Mouse (Mus musculus): ENCODE measurements around the gene Dnaic2. TPM values are rescaled to one million over a fixed set of nuclear protein-coding genes. Genes with fewer than 3 reads are reported as not detected.
A peak's percentile ranks its signal among the peaks of the same experiment; 100 is the strongest.

The Dnaic2 gene
- polyA plus RNA-seq, 1 experiment from 2014 or later, result 3.1 TPM

GRCm38 (mm10) chr11:114793868-114794545 is 66.8 kb downstream of the Dnaic2 start:
- no peak overlapping the region for H3K4me3 ChIP-seq
- peak overlapping the region; percentile 92 for H3K27ac ChIP-seq (replicated peaks)
- no peak for ATAC-seq (ENCODE audit: low FRiP score, low read depth)
- H3K4me2 ChIP-seq, result peak overlapping the region; percentile 70
- no peak overlapping the region for H3K9ac ChIP-seq
- H3K36me3 ChIP-seq, result no peaks in the 10 kb centered on the region
- no peaks in the 10 kb centered on the region for H3K9me3 ChIP-seq
- H3K27me3 ChIP-seq, result no peaks in the 10 kb centered on the region
- H3K4me1 ChIP-seq (replicated peaks), result peaks cover 60% of the 10 kb centered on the region
- WGBS, result 37% methylated on average over 19 of the region's 19 CpGs

- peak overlapping the region; percentile 35 for H3K4me3 ChIP-seq
- H3K36me3 ChIP-seq, result no peaks in the 10 kb centered on the region
- H3K9ac ChIP-seq, result peak overlapping the region; percentile 30; the same call in 1 of the 2 replicates
- H3K9me3 ChIP-seq, result no peaks in the 10 kb centered on the region
- no peaks in the 10 kb centered on the region for H3K27me3 ChIP-seq
- 22% methylated on average over 4 of the region's 4 CpGs for WGBS
- 0 out of 2 replicates have a peak, but pooled peaks have one; percentile 2 for ATAC-seq (ENCODE audit: low FRiP score, low read depth)
- peak overlapping the region; percentile 92 for H3K27ac ChIP-seq (replicated peaks)
- peak overlapping the region; percentile 70 for H3K4me2 ChIP-seq
- peaks cover 56% of the 10 kb centered on the region for H3K4me1 ChIP-seq (replicated peaks)
Measured at GRCm38 (mm10) chr11:114794691-114795090, 67.5 kb downstream of the Dnaic2 start.

- H3K9me3 ChIP-seq, result no peaks in the 10 kb centered on the region
- WGBS, result 0% methylated on average over 6 of the region's 7 CpGs
- peaks cover 56% of the 10 kb centered on the region for H3K4me1 ChIP-seq (replicated peaks)
- H3K4me2 ChIP-seq, result peak overlapping the region; percentile 70
- peak overlapping the region; percentile 35 for H3K4me3 ChIP-seq
- ATAC-seq (ENCODE audit: low FRiP score, low read depth), result peak; percentile 82
- H3K27me3 ChIP-seq, result no peaks in the 10 kb centered on the region
- no peaks in the 10 kb centered on the region for H3K36me3 ChIP-seq
- peak overlapping the region; percentile 30 for H3K9ac ChIP-seq
- H3K27ac ChIP-seq (replicated peaks), result peak overlapping the region; percentile 92
Measured at GRCm38 (mm10) chr11:114795231-114795746, 68.1 kb downstream of the Dnaic2 start.

- WGBS, result 4% methylated on average over 4 of the region's 4 CpGs
- no peaks in the 10 kb centered on the region for H3K9me3 ChIP-seq
- peak within 1 kb of the TSS; percentile 92 for H3K27ac ChIP-seq (replicated peaks)
- H3K4me3 ChIP-seq, result peak within 1 kb of the TSS; percentile 35
- H3K27me3 ChIP-seq, result no peaks in the 10 kb centered on the region
- peaks cover 53% of the 10 kb centered on the region for H3K4me1 ChIP-seq (replicated peaks)
- no peaks in the 10 kb centered on the region for H3K36me3 ChIP-seq
- peak; percentile 81 for ATAC-seq (ENCODE audit: low FRiP score, low read depth)
- peak within 1 kb of the TSS; percentile 30 for H3K9ac ChIP-seq
- H3K4me2 ChIP-seq, result peak within 1 kb of the TSS; percentile 70
Measured at GRCm38 (mm10) chr11:114795848-114796322, 68.7 kb downstream of the Dnaic2 start, which contains the start of gene Btbd17. Btbd17 (minus strand) TSS chr11:114795945.

- Histone ChIP-seq H3K4me2 (no peak overlapping the region), H3K9me3 (no peaks in the 10 kb centered on the region), H3K9ac (no peak overlapping the region), H3K4me3 (no peak overlapping the region), H3K36me3 (no peaks in the 10 kb centered on the region), H3K27ac (replicated peaks) (0 out of 2 replicates have a peak overlapping the region, but pooled peaks have one; percentile 28), H3K27me3 (no peaks in the 10 kb centered on the region), H3K4me1 (replicated peaks) (peaks cover 40% of the 10 kb centered on the region)
- 80% methylated on average over 7 of the region's 7 CpGs for WGBS
- ATAC-seq (ENCODE audit: low FRiP score, low read depth), result no peak
Measured at GRCm38 (mm10) chr11:114797176-114797575, 70.0 kb downstream of the Dnaic2 start.

GRCm38 (mm10) chr11:114797981-114798380 is 70.8 kb downstream of the Dnaic2 start:
- no peaks in the 10 kb centered on the region for H3K36me3 ChIP-seq
- no peak overlapping the region for H3K4me2 ChIP-seq
- no peak overlapping the region for H3K4me3 ChIP-seq
- no peaks in the 10 kb centered on the region for H3K9me3 ChIP-seq
- no peaks in the 10 kb centered on the region for H3K27me3 ChIP-seq
- peaks cover 32% of the 10 kb centered on the region for H3K4me1 ChIP-seq (replicated peaks)
- no peak overlapping the region for H3K27ac ChIP-seq (replicated peaks)
- no peak overlapping the region for H3K9ac ChIP-seq
- WGBS, result 86% methylated on average over 3 of the region's 3 CpGs
- no peak for ATAC-seq (ENCODE audit: low FRiP score, low read depth)

GRCm38 (mm10) chr11:114798624-114799023 is 71.4 kb downstream of the Dnaic2 start, which contains the start of gene Gpr142:
Gpr142 (plus strand) TSS chr11:114798924.
- Histone ChIP-seq H3K9me3 (no peaks in the 10 kb centered on the region), H3K4me2 (no peak within 1 kb of the TSS), H3K4me3 (no peak within 1 kb of the TSS), H3K27ac (replicated peaks) (no peak within 1 kb of the TSS), H3K9ac (no peak within 1 kb of the TSS), H3K4me1 (replicated peaks) (peaks cover 26% of the 10 kb centered on the region), H3K36me3 (no peaks in the 10 kb centered on the region), H3K27me3 (no peaks in the 10 kb centered on the region)
- 100% methylated on average over 3 of the region's 3 CpGs for WGBS
- ATAC-seq (ENCODE audit: low FRiP score, low read depth), result no peak

- no peak for ATAC-seq (ENCODE audit: low FRiP score, low read depth)
Measured at GRCm38 (mm10) chr11:114801906-114802305, 74.7 kb downstream of the Dnaic2 start.

GRCm38 (mm10) chr11:114802540-114803267 is 75.5 kb downstream of the Dnaic2 start:
- 59% methylated on average over 15 of the region's 15 CpGs for WGBS
- no peak overlapping the region for H3K9ac ChIP-seq
- no peaks in the 10 kb centered on the region for H3K9me3 ChIP-seq
- no peak overlapping the region for H3K27ac ChIP-seq (replicated peaks)
- no peaks in the 10 kb centered on the region for H3K36me3 ChIP-seq
- H3K4me1 ChIP-seq (replicated peaks), result peaks cover 11% of the 10 kb centered on the region; the same call in 1 of the 2 replicates
- no peak for ATAC-seq (ENCODE audit: low FRiP score, low read depth)
- no peaks in the 10 kb centered on the region for H3K27me3 ChIP-seq
- H3K4me2 ChIP-seq, result no peak overlapping the region
- no peak overlapping the region for H3K4me3 ChIP-seq

More at GRCm38 (mm10) chr11:114801906-114802305, 74.7 kb downstream of the Dnaic2 start:
- no peaks in the 10 kb centered on the region for H3K36me3 ChIP-seq
- H3K4me3 ChIP-seq, result no peak overlapping the region
- H3K27me3 ChIP-seq, result no peaks in the 10 kb centered on the region
- no peak overlapping the region for H3K4me2 ChIP-seq
- H3K27ac ChIP-seq (replicated peaks), result no peak overlapping the region
- H3K9me3 ChIP-seq, result no peaks in the 10 kb centered on the region
- H3K4me1 ChIP-seq (replicated peaks), result 0 out of 2 replicates have a peak, but pooled peaks cover 4% of the 10 kb centered on the region
- WGBS, result 93% methylated on average over 1 of the region's 1 CpGs
- no peak overlapping the region for H3K9ac ChIP-seq

- H3K9me3 ChIP-seq, result no peaks in the 10 kb centered on the region
- H3K27me3 ChIP-seq, result no peaks in the 10 kb centered on the region
- no peak overlapping the region for H3K9ac ChIP-seq
- H3K4me2 ChIP-seq, result no peak overlapping the region
- H3K36me3 ChIP-seq, result no peaks in the 10 kb centered on the region
- no peak overlapping the region for H3K27ac ChIP-seq (replicated peaks)
- peaks cover 11% of the 10 kb centered on the region; the same call in 1 of the 2 replicates for H3K4me1 ChIP-seq (replicated peaks)
- 15% methylated on average over 8 of the region's 8 CpGs for WGBS
- no peak overlapping the region for H3K4me3 ChIP-seq
- ATAC-seq (ENCODE audit: low FRiP score, low read depth), result peak; percentile 12; the same call in 1 of the 2 replicates
Measured at GRCm38 (mm10) chr11:114803990-114804389, 76.8 kb downstream of the Dnaic2 start.

- H3K9me3 ChIP-seq, result no peaks in the 10 kb centered on the region
- H3K27ac ChIP-seq (replicated peaks), result no peak overlapping the region
- H3K9ac ChIP-seq, result no peak overlapping the region
- no peak for ATAC-seq (ENCODE audit: low FRiP score, low read depth)
- 31% methylated on average over 2 of the region's 2 CpGs for WGBS
- H3K4me1 ChIP-seq (replicated peaks), result peaks cover 11% of the 10 kb centered on the region; the same call in 1 of the 2 replicates
- H3K36me3 ChIP-seq, result no peaks in the 10 kb centered on the region
- H3K27me3 ChIP-seq, result no peaks in the 10 kb centered on the region
- H3K4me2 ChIP-seq, result no peak overlapping the region
- no peak overlapping the region for H3K4me3 ChIP-seq
Measured at GRCm38 (mm10) chr11:114807025-114807424, 79.8 kb downstream of the Dnaic2 start.
